Mouse (Mus musculus) midbrain, postnatal 0 days (tissue): ENCODE results near the gene Smok3b. TPM values are rescaled to one million over a fixed set of nuclear protein-coding genes. Genes with fewer than 3 reads are reported as not detected.

Experiments
- ATAC-seq: fragments of 200-750 bp; cut with Nextera tagmentation; 2 replicates; pipeline ENCODE4 v1.8.0; 2017; ENCODE audit warnings: moderate number of reproducible peaks, mild to moderate bottlenecking, moderate TSS enrichment, moderate library complexity; ENCODE audit not compliant: low FRiP score
- DNase-seq: peaks from one replicate; pipeline ENCODE4 v3.0.0-alpha.2; 2015; ENCODE audit warnings: low spot score
- H3K27ac ChIP-seq: fragments of 300-500 bp; sonication (generic); 2 replicates; pipeline ENCODE4 v1.5.1; 2014; ENCODE audit warnings: low read depth, mild to moderate bottlenecking, low read length, mixed read lengths
- H3K27me3 ChIP-seq: fragments of 300-500 bp; sonication (generic); 2 replicates; pipeline ENCODE4 v1.6.1; 2014; ENCODE audit warnings: low read length, control low read depth, mixed read lengths; ENCODE audit not compliant: insufficient read depth
- H3K36me3 ChIP-seq: fragments of 300-500 bp; sonication (generic); 2 replicates; pipeline ENCODE4 v1.6.1; 2014; ENCODE audit warnings: low read length, control low read depth, mixed read lengths; ENCODE audit not compliant: insufficient read depth
- H3K4me1 ChIP-seq: fragments of 300-500 bp; sonication (generic); 2 replicates; pipeline ENCODE4 v1.6.1; 2014; ENCODE audit warnings: mild to moderate bottlenecking, control low read depth, antibody characterized with exemption, low read length, mixed read lengths; ENCODE audit not compliant: insufficient read depth
- H3K4me2 ChIP-seq: fragments of 300-500 bp; sonication (generic); 2 replicates; pipeline ENCODE4 v1.6.1; 2014; ENCODE audit warnings: low read depth, mild to moderate bottlenecking, low read length, mixed read lengths; ENCODE audit not compliant: poor library complexity, severe bottlenecking
- H3K4me3 ChIP-seq: fragments of 300-500 bp; sonication (generic); 2 replicates; pipeline ENCODE4 v1.5.1; 2014; ENCODE audit warnings: low read depth, mild to moderate bottlenecking, low read length, moderate library complexity
- H3K9ac ChIP-seq: fragments of 300-500 bp; sonication (generic); replicated peaks from 2 replicates; pipeline ENCODE4 v1.6.1; 2014; ENCODE audit warnings: mild to moderate bottlenecking, low read length, moderate library complexity, mixed read lengths; ENCODE audit not compliant: poor library complexity, severe bottlenecking
- H3K9me3 ChIP-seq: fragments of 300-500 bp; sonication (generic); 2 replicates; pipeline ENCODE4 v1.6.1; 2016; ENCODE audit warnings: low read length, control low read depth
- CTCF ChIP-seq: IDR thresholded peaks from 2 replicates; pipeline ENCODE4 v1.5.1; 2016; ENCODE audit warnings: antibody characterized with exemption, mild to moderate bottlenecking
- WGBS: fragments of 180-500 bp; shearing (Covaris S2); extraction: QIAGEN DNeasy Blood & Tissue Kit; methylation state at CpG from one replicate; pipeline ENCODE4 v1.1.7; 2014; 5-methylcytosine and 5-hydroxymethylcytosine counted together
- polyA plus RNA-seq: library from polyadenylated mRNA; unstranded; fragments of >200 nt; fragmentation: Nextera tagmentation; extraction: Ambion mirVana; gene quantifications from 2 replicates; pipeline ENCODE4 v1.2.1, GENCODE M21; 2015
- total RNA-seq: library from RNA; depleted of rRNA; stranded (reverse); fragments of >200 nt; gene quantifications from 2 replicates; pipeline ENCODE4 v1.2.3, GENCODE M21; 2014; rRNA removed

Smok3b gene
- total and polyA plus RNA-seq, 2 experiments from 2014 or later, result not detected

- Histone ChIP-seq H3K27me3 (no peaks in the 10 kb centered on the region), H3K36me3 (peaks cover 37% of the 10 kb centered on the region), H3K9me3 (no peaks in the 10 kb centered on the region)
These were observed 71.5 kb downstream of the Smok3b start for GRCm38 (mm10) chr5:138092771-138093170.

DNA sequence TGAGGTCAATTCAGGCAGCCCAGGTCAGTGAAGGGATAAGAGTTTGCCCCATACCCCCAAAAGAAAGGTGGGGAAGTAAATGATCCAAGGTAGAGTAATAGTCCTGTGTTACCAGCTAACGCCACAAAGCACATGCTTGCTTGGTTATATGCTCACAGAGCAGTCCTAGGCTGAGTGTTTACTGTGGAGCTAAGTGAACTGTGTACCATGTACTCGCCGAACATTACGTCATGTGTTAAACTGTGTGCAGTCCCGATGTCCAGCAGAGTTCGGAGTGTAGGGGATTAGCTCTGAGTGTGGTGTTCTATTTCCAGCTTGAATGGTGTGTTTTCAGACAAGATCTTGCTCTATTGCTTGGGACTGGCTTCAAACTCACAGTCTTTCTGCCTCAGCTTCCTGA is 73.2 kb downstream of the Smok3b start:
- H3K4me1 ChIP-seq, result no peaks in the 10 kb centered on the region
- no peak overlapping the region for H3K4me3 ChIP-seq
- no peaks in the 10 kb centered on the region for H3K9me3 ChIP-seq
- WGBS, result 94% methylated on average over 6 of the region's 6 CpGs
- no peak overlapping the region for H3K4me2 ChIP-seq
- H3K27me3 ChIP-seq, result no peaks in the 10 kb centered on the region
- DNase-seq (no peak), ATAC-seq (no peak)
- H3K36me3 ChIP-seq, result peaks cover 47% of the 10 kb centered on the region
- H3K9ac ChIP-seq, result no peak overlapping the region
- TF ChIP-seq CTCF, result no peak
- no peak overlapping the region for H3K27ac ChIP-seq

More at GRCm38 (mm10) chr5:138092771-138093170, 71.5 kb downstream of the Smok3b start:
- H3K27ac ChIP-seq, result no peak overlapping the region
- H3K9ac ChIP-seq, result no peak overlapping the region
- H3K4me1 ChIP-seq, result no peaks in the 10 kb centered on the region
- no peak overlapping the region for H3K4me3 ChIP-seq
- H3K4me2 ChIP-seq, result no peak overlapping the region
- no peak for TF ChIP-seq CTCF
- DNase-seq (no peak), ATAC-seq (no peak)
- 97% methylated on average over 4 of the region's 4 CpGs for WGBS

Other genes starting within 250 kb of the Smok3b start
- 32.5 and 42.1 TPM in 2 replicates for gene Ppp1r35, start 242.6 kb upstream of the Smok3b start, total RNA-seq
- 38.8 and 47.8 TPM in 2 replicates for gene Ppp1r35, start 242.6 kb upstream of the Smok3b start, polyA plus RNA-seq
- 40.8 and 46.0 TPM in 2 replicates for gene Mepce, start 233.8 kb upstream of the Smok3b start, total RNA-seq
- gene Mepce, start 233.8 kb upstream of the Smok3b start, polyA plus RNA-seq, result 16.1 and 17.6 TPM in 2 replicates
- gene Zcwpw1, start 233.6 kb upstream of the Smok3b start, total RNA-seq, result 5.8 and 7.7 TPM in 2 replicates
- gene Zcwpw1, start 233.6 kb upstream of the Smok3b start, polyA plus RNA-seq, result 9.0 and 9.4 TPM in 2 replicates
- gene Pilra, start 185.1 kb upstream of the Smok3b start, total RNA-seq, result not detected in 2 replicates
- gene Pilra, start 185.1 kb upstream of the Smok3b start, polyA plus RNA-seq, result 0.09 and 0.29 TPM in 2 replicates
- not detected in 2 replicates for gene Pilrb1, start 163.3 kb upstream of the Smok3b start, total RNA-seq
- not detected in 2 replicates for gene Pilrb1, start 163.3 kb upstream of the Smok3b start, polyA plus RNA-seq
- gene Pilrb2, start 149.6 kb upstream of the Smok3b start, total RNA-seq, result not detected in 2 replicates
- gene Pilrb2, start 149.6 kb upstream of the Smok3b start, polyA plus RNA-seq, result 0.16 TPM in 1 of 2 replicates, not detected in the other
- gene Cyp3a13, start 99.8 kb upstream of the Smok3b start, total RNA-seq, result not detected in 2 replicates
- gene Cyp3a13, start 99.8 kb upstream of the Smok3b start, polyA plus RNA-seq, result not detected in 2 replicates
- gene Gjc3, start 58.3 kb upstream of the Smok3b start, total RNA-seq, result 2.6 and 3.8 TPM in 2 replicates
- 1.3 and 1.5 TPM in 2 replicates for gene Gjc3, start 58.3 kb upstream of the Smok3b start, polyA plus RNA-seq
- not detected in 2 replicates for gene Azgp1, start 39.9 kb upstream of the Smok3b start, total RNA-seq
- gene Azgp1, start 39.9 kb upstream of the Smok3b start, polyA plus RNA-seq, result not detected in 2 replicates
- gene Smok3a, start 168 bp upstream of the Smok3b start, total RNA-seq, result not detected in 2 replicates
- not detected in 2 replicates for gene Smok3a, start 168 bp upstream of the Smok3b start, polyA plus RNA-seq
- not detected in 2 replicates for gene Smok3c, start 31.8 kb downstream of the Smok3b start, total RNA-seq
- not detected in 2 replicates for gene Smok3c, start 31.8 kb downstream of the Smok3b start, polyA plus RNA-seq
- 40.4 and 45.3 TPM in 2 replicates for gene Zkscan1, start 63.7 kb downstream of the Smok3b start, total RNA-seq
- 11.4 and 11.6 TPM in 2 replicates for gene Zkscan1, start 63.7 kb downstream of the Smok3b start, polyA plus RNA-seq
- 20.7 and 22.1 TPM in 2 replicates for gene Zscan21, start 95.5 kb downstream of the Smok3b start, total RNA-seq
- 54.3 and 57.1 TPM in 2 replicates for gene Zscan21, start 95.5 kb downstream of the Smok3b start, polyA plus RNA-seq
- gene Zfp113, start 134.3 kb downstream of the Smok3b start, total RNA-seq, result 6.4 and 7.2 TPM in 2 replicates
- 7.0 and 7.3 TPM in 2 replicates for gene Zfp113, start 134.3 kb downstream of the Smok3b start, polyA plus RNA-seq
- 50.9 and 54.3 TPM in 2 replicates for gene Cops6, start 139.6 kb downstream of the Smok3b start, total RNA-seq
- 283 and 299 TPM in 2 replicates for gene Cops6, start 139.6 kb downstream of the Smok3b start, polyA plus RNA-seq
- gene Ap4m1, start 150.6 kb downstream of the Smok3b start, total RNA-seq, result 60.8 and 62.6 TPM in 2 replicates
- gene Ap4m1, start 150.6 kb downstream of the Smok3b start, polyA plus RNA-seq, result 17.2 and 17.5 TPM in 2 replicates
- 27.8 and 31.0 TPM in 2 replicates for gene Mcm7, start 151.0 kb downstream of the Smok3b start, total RNA-seq
- gene Mcm7, start 151.0 kb downstream of the Smok3b start, polyA plus RNA-seq, result 37.9 and 39.6 TPM in 2 replicates
- 61.1 and 90.3 TPM in 2 replicates for gene Taf6, start 166.0 kb downstream of the Smok3b start, total RNA-seq
- 49.0 and 49.8 TPM in 2 replicates for gene Taf6, start 166.0 kb downstream of the Smok3b start, polyA plus RNA-seq
- 11.7 and 14.0 TPM in 2 replicates for gene Cnpy4, start 166.1 kb downstream of the Smok3b start, total RNA-seq
- gene Cnpy4, start 166.1 kb downstream of the Smok3b start, polyA plus RNA-seq, result 21.7 and 21.8 TPM in 2 replicates
- 15.6 and 16.2 TPM in 2 replicates for gene Mblac1, start 172.9 kb downstream of the Smok3b start, total RNA-seq
- gene Mblac1, start 172.9 kb downstream of the Smok3b start, polyA plus RNA-seq, result 11.2 and 11.9 TPM in 2 replicates
- gene Nxpe5, start 204.5 kb downstream of the Smok3b start, total RNA-seq, result not detected in 2 replicates
- not detected in 2 replicates for gene Nxpe5, start 204.5 kb downstream of the Smok3b start, polyA plus RNA-seq
- 59.1 and 79.6 TPM in 2 replicates for gene Lamtor4, start 234.1 kb downstream of the Smok3b start, total RNA-seq
- gene Lamtor4, start 234.1 kb downstream of the Smok3b start, polyA plus RNA-seq, result 99.8 and 104 TPM in 2 replicates
- gene BC037034, start 242.6 kb downstream of the Smok3b start, total RNA-seq, result 73.1 and 79.2 TPM in 2 replicates
- gene BC037034, start 242.6 kb downstream of the Smok3b start, polyA plus RNA-seq, result 15.4 and 17.3 TPM in 2 replicates